Comparison of ENCODE assay signal across 20 mouse cellular contexts in genomic region chr3:65358841-65359240, GRCm38 (mm10).
"Had no signal": no experiment of that assay in that cellular context is flagged by ENCODE, and none has a peak within 500 bp of the region (broad histone marks: within the 10 kb centered on the region; RNA-seq: fewer than 3 reads in every experiment).

No protein-coding gene starts in this region.

- H3K27me3 ChIP-seq: heart, embryonic 12.5 days; hindbrain, embryonic 13.5 days; hindbrain, embryonic 15.5 days; kidney, embryonic 15.5 days; limb, embryonic 13.5 days; limb, embryonic 15.5 days; liver, embryonic 12.5 days had no signal

- H3K27ac ChIP-seq: hindbrain, embryonic 13.5 days; hindbrain, embryonic 15.5 days; hindbrain, postnatal 0 days; kidney, embryonic 15.5 days; kidney, postnatal 0 days; limb, embryonic 13.5 days; limb, embryonic 15.5 days; liver, embryonic 12.5 days; liver, embryonic 14.5 days had no signal

- H3K9me3 ChIP-seq: heart, embryonic 12.5 days; hindbrain, embryonic 13.5 days; hindbrain, embryonic 15.5 days; kidney, embryonic 15.5 days; limb, embryonic 13.5 days; limb, embryonic 15.5 days; liver, embryonic 12.5 days had no signal

- DNase-seq: forebrain, postnatal 0 days; gastrocnemius, postnatal 10 days; heart, postnatal 10 days; kidney, adult 11 months; kidney, adult 2 months; kidney, adult 9 months; kidney, postnatal 14 days; kidney, postnatal 36 days; layer of hippocampus, postnatal 36 days; left cerebral cortex, postnatal 4 days had no signal

- H3K4me1 ChIP-seq: hindbrain, embryonic 15.5 days; kidney, embryonic 15.5 days; limb, embryonic 13.5 days; limb, embryonic 15.5 days had no signal

- H3K36me3 ChIP-seq: heart, embryonic 12.5 days; hindbrain, embryonic 15.5 days; kidney, embryonic 15.5 days; limb, embryonic 15.5 days had no signal

- H3K4me3 ChIP-seq: heart, embryonic 12.5 days; hindbrain, embryonic 13.5 days; hindbrain, embryonic 15.5 days; kidney, embryonic 15.5 days; limb, embryonic 13.5 days; limb, embryonic 15.5 days; liver, embryonic 12.5 days had no signal
